Mouse (Mus musculus) stomach, embryonic 14.5 days (tissue): ENCODE results near the gene March6. TPM values are rescaled to one million over a fixed set of nuclear protein-coding genes. Genes with fewer than 3 reads are reported as not detected.

Source experiments
- ATAC-seq: fragments of 200-750 bp; cut with Nextera tagmentation; 2 replicates; pipeline ENCODE4 v1.8.0; 2017; ENCODE audit warnings: low read depth, moderate TSS enrichment; ENCODE audit not compliant: insufficient number of reproducible peaks, insufficient read depth, low FRiP score
- H3K27ac ChIP-seq: fragments of 300-500 bp; sonication (generic); 2 replicates; pipeline ENCODE4 v1.5.1; 2014; ENCODE audit warnings: mild to moderate bottlenecking, low read length, moderate library complexity, mixed read lengths
- H3K27me3 ChIP-seq: fragments of 300-500 bp; sonication (generic); 2 replicates; pipeline ENCODE4 v1.6.1; 2014; ENCODE audit warnings: low read length, control low read depth, mixed read lengths; ENCODE audit not compliant: control insufficient read depth, insufficient read depth
- H3K36me3 ChIP-seq: fragments of 300-500 bp; sonication (generic); 2 replicates; pipeline ENCODE4 v1.6.1; 2014; ENCODE audit warnings: mild to moderate bottlenecking, control low read depth, low read length, moderate library complexity, mixed read lengths; ENCODE audit not compliant: control insufficient read depth, insufficient read depth
- H3K4me1 ChIP-seq: fragments of 300-500 bp; sonication (generic); 2 replicates; pipeline ENCODE4 v1.6.1; 2014; ENCODE audit warnings: low read length, control low read depth, mixed read lengths; ENCODE audit not compliant: control insufficient read depth, insufficient read depth
- H3K4me2 ChIP-seq: fragments of 300-500 bp; sonication (generic); replicated peaks from 2 replicates; pipeline ENCODE4 v1.6.1; 2014; ENCODE audit warnings: low read depth, low read length, control low read depth
- H3K4me3 ChIP-seq: fragments of 300-500 bp; sonication (generic); 2 replicates; pipeline ENCODE4 v1.5.1; 2014; ENCODE audit warnings: low read depth, low read length, control low read depth
- H3K9ac ChIP-seq: fragments of 300-500 bp; sonication (generic); replicated peaks from 2 replicates; pipeline ENCODE4 v1.6.1; 2014; ENCODE audit warnings: low read depth, mild to moderate bottlenecking, control low read depth, low read length, moderate library complexity, mixed read lengths
- H3K9me3 ChIP-seq: fragments of 300-500 bp; sonication (generic); 2 replicates; pipeline ENCODE4 v1.6.1; 2016; ENCODE audit warnings: low read depth, low read length, control low read depth; ENCODE audit not compliant: control insufficient read depth
- WGBS: fragments of 180-500 bp; shearing (Covaris S2); extraction: QIAGEN DNeasy Blood & Tissue Kit; methylation state at CpG from one replicate; pipeline ENCODE4 v1.1.7; 2014; 5-methylcytosine and 5-hydroxymethylcytosine counted together
- polyA plus RNA-seq: library from polyadenylated mRNA; unstranded; fragments of >200 nt; fragmentation: Nextera tagmentation; extraction: Ambion mirVana; gene quantifications from 2 replicates; pipeline ENCODE4 v1.2.1, GENCODE M21; 2014

The March6 gene
- polyA plus RNA-seq, 1 experiment from 2014 or later = 37.2 TPM

DNA sequence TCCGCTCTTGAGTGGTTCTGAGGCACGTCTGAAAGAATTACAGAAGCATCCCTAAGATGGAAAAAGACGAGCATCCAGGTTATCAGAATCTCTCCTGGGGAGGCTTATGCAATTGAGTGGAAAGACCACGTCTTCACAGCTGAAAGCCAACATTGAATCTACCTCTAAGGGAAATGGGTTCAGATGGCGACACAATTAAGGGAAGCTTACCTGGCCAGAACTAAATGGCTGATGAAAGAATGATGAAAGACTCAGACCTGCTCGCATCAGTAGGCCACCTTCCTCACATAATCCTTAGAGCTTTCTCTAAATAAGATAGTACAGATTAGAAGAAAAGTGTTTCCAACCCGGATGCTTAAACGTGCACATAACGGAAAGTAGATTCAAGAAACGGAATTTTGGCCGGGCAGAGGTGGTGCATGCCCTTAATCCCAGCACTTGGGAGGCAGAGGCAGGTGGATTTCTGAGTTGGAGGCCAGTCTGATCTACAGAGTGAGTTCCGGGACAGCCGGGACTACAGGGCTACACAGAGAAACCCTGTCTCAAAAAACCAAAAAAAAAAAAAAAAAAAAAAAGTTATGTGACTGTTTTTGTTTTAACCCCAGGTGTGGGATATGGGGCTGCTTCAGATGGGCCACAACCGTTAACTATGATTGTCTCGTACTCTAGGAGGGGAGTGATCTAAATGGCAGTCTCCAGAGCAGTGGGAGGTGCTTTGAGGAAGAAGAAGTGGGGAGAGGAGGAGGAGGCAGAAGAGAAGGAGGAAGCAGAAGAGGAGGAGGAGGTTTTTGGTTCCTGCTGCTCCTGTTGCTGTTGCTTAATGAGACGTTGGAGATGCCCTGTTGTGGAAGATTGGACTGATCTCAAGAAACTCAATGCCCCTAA is 835 bp upstream of the March6 start:
- Histone ChIP-seq H3K9me3 (no peaks in the 10 kb centered on the region), H3K4me2 (peak overlapping the region; percentile 64), H3K4me1 (peaks cover 6% of the 10 kb centered on the region), H3K36me3 (no peaks in the 10 kb centered on the region), H3K4me3 (peak overlapping the region; percentile 70), H3K27me3 (no peaks in the 10 kb centered on the region), H3K27ac (peak overlapping the region; percentile 98), H3K9ac (peak overlapping the region; percentile 92)
- 25% methylated on average over 16 of the region's 16 CpGs for WGBS
- no peak for ATAC-seq

DNA sequence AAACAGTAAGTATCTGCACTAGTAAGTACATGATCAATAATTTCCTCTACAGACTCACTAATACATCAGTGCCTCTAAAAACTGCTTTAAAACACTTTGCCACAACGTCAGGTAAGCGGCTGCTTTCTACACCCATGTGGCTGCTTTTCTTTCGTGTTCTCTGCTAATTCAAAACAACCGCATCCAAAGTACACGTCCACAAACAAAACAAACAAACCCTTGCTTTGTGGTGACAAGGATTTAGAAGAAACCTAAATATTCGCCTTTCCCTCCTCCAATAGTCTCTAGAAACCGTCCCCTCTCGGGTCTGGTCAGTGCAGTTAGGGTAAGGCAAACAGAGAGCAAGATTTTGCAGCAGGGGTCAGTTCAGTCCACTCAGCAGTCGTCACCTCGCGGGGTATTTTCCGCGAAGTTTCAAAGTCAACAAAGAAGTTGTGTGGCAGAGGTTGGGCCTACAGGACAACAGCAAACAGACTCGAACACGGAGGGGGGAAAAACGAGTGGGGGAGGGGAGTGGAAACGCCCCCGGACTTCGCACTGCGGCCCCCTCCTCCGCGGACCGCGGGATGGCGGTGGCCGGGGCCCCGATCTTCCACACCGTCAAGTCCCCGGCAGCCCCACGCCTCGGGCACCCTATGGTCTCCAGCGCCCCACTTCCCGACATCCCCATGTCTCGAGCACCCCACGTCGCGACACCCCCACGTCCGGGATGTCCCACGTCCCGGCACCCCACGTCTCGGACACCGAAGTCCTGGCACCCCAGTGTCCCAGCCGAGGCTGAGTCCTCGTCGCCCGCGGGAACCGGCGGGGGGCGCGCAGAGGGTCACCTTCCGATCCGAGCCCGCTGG is 818 bp downstream of the March6 start:
- Histone ChIP-seq H3K4me2 (peak overlapping the region; percentile 71), H3K27me3 (no peaks in the 10 kb centered on the region), H3K4me3 (peak overlapping the region; percentile 70), H3K9me3 (no peaks in the 10 kb centered on the region; the same call in 1 of the 2 replicates), H3K36me3 (no peaks in the 10 kb centered on the region), H3K9ac (peak overlapping the region; percentile 92), H3K4me1 (peaks cover 6% of the 10 kb centered on the region), H3K27ac (peak overlapping the region; percentile 98)
- peak; percentile 50 for ATAC-seq
- under 1% methylated on average over 33 of the region's 56 CpGs for WGBS

DNA sequence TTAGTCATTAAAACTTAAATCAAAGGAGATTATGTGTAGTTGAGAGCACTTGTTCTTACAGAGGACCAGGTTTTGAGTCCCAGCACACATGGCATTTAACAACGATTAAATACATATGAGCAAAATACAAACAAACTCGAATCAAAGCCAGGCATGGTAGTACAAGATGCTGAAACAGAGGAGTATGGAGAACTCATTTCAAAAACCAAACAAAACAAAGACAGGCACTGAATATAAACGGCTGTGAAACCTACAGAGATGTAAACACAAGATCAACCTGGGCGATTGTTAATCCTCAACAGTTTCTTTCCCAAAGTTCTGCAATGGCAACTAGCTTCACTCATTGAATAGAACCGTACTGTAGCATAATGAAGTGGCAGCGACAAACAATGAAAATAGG is 1.8 kb downstream of the March6 start:
- no peak overlapping the region for H3K27ac ChIP-seq
- WGBS = 21% methylated on average over 6 of the region's 6 CpGs
- H3K9me3 ChIP-seq = no peaks in the 10 kb centered on the region; the same call in 1 of the 2 replicates
- peaks cover 9% of the 10 kb centered on the region for H3K4me1 ChIP-seq
- no peaks in the 10 kb centered on the region for H3K36me3 ChIP-seq
- no peak for ATAC-seq
- H3K27me3 ChIP-seq = no peaks in the 10 kb centered on the region
- H3K9ac ChIP-seq = no peak overlapping the region
- peak overlapping the region; percentile 71 for H3K4me2 ChIP-seq
- peak overlapping the region; percentile 70 for H3K4me3 ChIP-seq

DNA sequence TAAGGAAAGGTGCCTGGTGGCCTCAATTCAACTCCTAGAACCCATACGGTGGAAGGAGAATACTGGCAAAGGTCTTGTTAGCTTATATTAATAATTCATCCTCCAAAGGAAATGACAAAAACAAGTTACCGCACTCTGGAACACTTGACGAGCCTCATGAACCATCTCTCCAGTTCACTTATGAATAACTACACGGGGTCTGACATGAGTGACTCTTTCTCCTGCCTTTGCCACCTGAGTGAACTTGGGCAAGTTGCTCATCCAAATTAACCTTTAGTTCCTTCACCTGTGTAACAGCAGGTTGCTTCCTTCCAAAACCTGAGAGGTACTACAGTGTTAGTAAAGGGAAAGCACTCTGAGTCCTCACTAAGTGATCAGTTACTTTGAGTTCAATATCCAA is 2.4 kb downstream of the March6 start:
- H3K4me2 ChIP-seq = no peak overlapping the region
- H3K27me3 ChIP-seq = no peaks in the 10 kb centered on the region
- 87% methylated on average over 4 of the region's 4 CpGs for WGBS
- H3K4me1 ChIP-seq = peaks cover 9% of the 10 kb centered on the region
- H3K9me3 ChIP-seq = no peaks in the 10 kb centered on the region; the same call in 1 of the 2 replicates
- no peak overlapping the region for H3K27ac ChIP-seq
- no peaks in the 10 kb centered on the region for H3K36me3 ChIP-seq
- no peak overlapping the region for H3K9ac ChIP-seq
- H3K4me3 ChIP-seq = no peak overlapping the region
- no peak for ATAC-seq

DNA sequence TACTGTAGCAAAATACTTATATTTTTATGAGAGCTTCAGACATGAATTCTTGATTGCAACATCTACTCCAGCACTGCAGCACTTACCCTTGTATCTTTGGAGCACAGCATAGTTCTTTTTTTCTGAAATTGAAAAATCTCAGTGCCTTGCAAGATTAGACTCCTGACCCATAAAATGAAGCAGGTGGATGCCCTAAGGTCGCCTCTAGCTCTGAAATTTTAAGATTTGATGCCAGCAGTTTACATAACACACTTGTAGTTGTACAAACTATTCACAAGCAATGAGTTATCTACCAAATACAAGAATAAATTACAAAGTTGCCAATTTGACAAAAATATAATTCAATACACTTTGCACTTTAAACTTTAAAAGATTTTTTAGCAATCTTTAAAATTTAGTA is 4.4 kb downstream of the March6 start:
- Histone ChIP-seq H3K9ac (no peak overlapping the region), H3K4me1 (peaks cover 9% of the 10 kb centered on the region), H3K27ac (no peak overlapping the region), H3K9me3 (no peaks in the 10 kb centered on the region; the same call in 1 of the 2 replicates), H3K27me3 (no peaks in the 10 kb centered on the region), H3K36me3 (no peaks in the 10 kb centered on the region), H3K4me3 (no peak overlapping the region), H3K4me2 (no peak overlapping the region)
- WGBS = 82% methylated on average over 1 of the region's 1 CpGs
- no peak for ATAC-seq

DNA sequence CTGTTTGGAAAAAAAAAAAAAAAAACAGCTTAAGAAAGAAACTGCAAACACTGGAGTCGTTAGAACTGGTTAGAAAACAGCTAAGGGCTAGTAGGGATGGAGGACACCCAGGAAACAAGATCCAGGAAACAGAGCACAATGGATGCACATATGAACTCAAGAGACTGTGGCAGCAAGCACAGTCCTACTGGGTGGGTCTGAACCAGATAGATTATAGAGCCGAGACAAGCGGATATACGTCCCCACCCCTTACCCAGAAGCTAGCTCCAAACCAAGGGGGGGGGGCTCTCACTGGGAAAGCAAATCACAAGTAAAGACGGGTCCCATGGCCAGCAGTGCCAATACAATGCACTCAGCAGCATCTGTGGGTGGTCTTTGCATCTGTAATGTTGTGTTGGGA is 11.9 kb downstream of the March6 start:
- H3K9ac ChIP-seq = no peak overlapping the region
- no peaks in the 10 kb centered on the region for H3K27me3 ChIP-seq
- WGBS = 74% methylated on average over 5 of the region's 5 CpGs
- ATAC-seq = no peak
- H3K4me2 ChIP-seq = no peak overlapping the region
- H3K9me3 ChIP-seq = no peaks in the 10 kb centered on the region
- H3K27ac ChIP-seq = no peak overlapping the region
- H3K4me3 ChIP-seq = no peak overlapping the region
- H3K36me3 ChIP-seq = no peaks in the 10 kb centered on the region
- no peaks in the 10 kb centered on the region for H3K4me1 ChIP-seq

DNA sequence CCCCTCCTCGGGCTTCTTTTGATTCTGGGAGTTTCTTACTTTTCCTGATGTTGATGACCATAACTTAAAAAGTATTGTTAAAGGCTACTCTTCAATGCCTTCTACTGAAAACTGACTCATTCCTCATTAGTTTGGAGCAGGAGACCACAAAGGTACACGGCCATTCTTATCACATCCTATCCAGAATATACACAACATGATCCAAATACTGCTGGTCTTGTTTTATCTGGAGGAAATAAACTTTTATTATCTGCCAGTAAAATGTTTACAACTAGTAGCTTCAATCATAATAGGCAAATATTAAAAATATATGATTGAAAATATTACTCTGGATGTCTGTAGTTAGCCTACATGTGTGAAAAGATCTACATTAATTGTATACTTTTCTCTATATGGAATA is 12.5 kb downstream of the March6 start:
- H3K4me1 ChIP-seq = no peaks in the 10 kb centered on the region
- H3K9me3 ChIP-seq = no peaks in the 10 kb centered on the region
- H3K36me3 ChIP-seq = no peaks in the 10 kb centered on the region
- H3K27me3 ChIP-seq = no peaks in the 10 kb centered on the region
- no peak overlapping the region for H3K27ac ChIP-seq
- no peak overlapping the region for H3K9ac ChIP-seq
- H3K4me3 ChIP-seq = no peak overlapping the region
- no peak for ATAC-seq
- WGBS = 80% methylated on average over 2 of the region's 2 CpGs
- no peak overlapping the region for H3K4me2 ChIP-seq

DNA sequence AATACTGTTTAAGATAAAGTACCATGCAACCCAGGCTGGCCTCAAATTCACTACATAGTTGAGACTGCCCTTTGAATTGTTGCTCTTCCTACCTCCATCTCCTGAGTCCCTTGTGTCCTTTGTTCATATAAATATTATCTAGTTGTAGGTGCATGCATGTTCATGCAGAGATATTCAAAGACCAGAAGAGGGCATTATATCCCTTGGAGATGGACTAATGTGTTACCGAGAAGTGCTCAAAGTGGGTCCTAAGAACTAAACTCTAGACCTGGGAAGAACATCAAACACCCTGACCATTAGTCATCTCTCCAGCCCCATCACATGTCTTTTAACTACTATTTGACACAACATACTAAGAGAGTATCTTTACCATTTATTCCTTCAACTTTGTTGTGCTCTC is 13.7 kb downstream of the March6 start:
- no peak overlapping the region for H3K4me2 ChIP-seq
- no peak overlapping the region for H3K9ac ChIP-seq
- no peak for ATAC-seq
- WGBS = 97% methylated on average over 1 of the region's 1 CpGs
- H3K27ac ChIP-seq = no peak overlapping the region
- no peaks in the 10 kb centered on the region for H3K4me1 ChIP-seq
- H3K4me3 ChIP-seq = no peak overlapping the region
- no peaks in the 10 kb centered on the region for H3K27me3 ChIP-seq
- H3K9me3 ChIP-seq = no peaks in the 10 kb centered on the region
- no peaks in the 10 kb centered on the region for H3K36me3 ChIP-seq
